Mouse (Mus musculus) thymus, adult 2 months (tissue): Measurements from ENCODE around the gene Rasd1. TPM values are rescaled to one million over a fixed set of nuclear protein-coding genes. Genes with fewer than 3 reads are reported as not detected.

Source experiments
- DNase-seq: peaks from one replicate; pipeline ENCODE4 v3.0.0; 2021
- H3K27ac ChIP-seq: fragments of 200-500 bp; 2 replicates; pipeline ENCODE4 v1.5.1; 2012; ENCODE audit warnings: low read length, control low read depth; ENCODE audit not compliant: control insufficient read depth, insufficient read depth
- H3K27me3 ChIP-seq: fragments of 200-500 bp; 2 replicates; pipeline ENCODE4 v1.6.1; 2012; ENCODE audit warnings: mild to moderate bottlenecking, low read length, moderate library complexity, mixed read lengths; ENCODE audit not compliant: control insufficient read depth, insufficient read depth
- H3K36me3 ChIP-seq: fragments of 200-500 bp; 2 replicates; pipeline ENCODE4 v1.6.1; 2012; ENCODE audit warnings: mild to moderate bottlenecking, low read length, moderate library complexity; ENCODE audit not compliant: control insufficient read depth, insufficient read depth
- H3K4me1 ChIP-seq: fragments of 200-500 bp; replicated peaks from 2 replicates; pipeline ENCODE4 v1.6.1; 2012; ENCODE audit warnings: low read length; ENCODE audit not compliant: control insufficient read depth, insufficient read depth
- H3K4me3 ChIP-seq: fragments of 200-500 bp; 2 replicates; pipeline ENCODE4 v1.5.1; 2012; ENCODE audit warnings: mild to moderate bottlenecking, low read length, control low read depth, moderate library complexity; ENCODE audit not compliant: control insufficient read depth, insufficient read depth
- CTCF ChIP-seq: fragments of 200-500 bp; IDR thresholded peaks from 2 replicates; pipeline ENCODE4 v1.5.1; 2012; ENCODE audit warnings: mild to moderate bottlenecking, control low read depth, low read length, moderate library complexity, borderline replicate concordance; ENCODE audit not compliant: control insufficient read depth, poor library complexity, insufficient read depth; ENCODE audit errors: extremely low read depth
- POLR2A ChIP-seq: fragments of 200-500 bp; IDR thresholded peaks from 2 replicates; pipeline ENCODE4 v1.6.1; 2012; ENCODE audit warnings: mild to moderate bottlenecking, low read length, control low read depth, moderate library complexity; ENCODE audit not compliant: control insufficient read depth, poor library complexity, insufficient read depth; ENCODE audit errors: extremely low read depth
- WGBS: fragments of 180-500 bp; shearing (Covaris S2); methylation state at CpG from one replicate; pipeline ENCODE4 v1.1.7; 2018; 5-methylcytosine and 5-hydroxymethylcytosine counted together
- polyA plus RNA-seq: library from polyadenylated mRNA; depleted of rRNA; stranded (reverse); fragments of >200 nt; gene quantifications from 2 replicates; pipeline ENCODE4 v1.2.3, GENCODE M21; 2012

Gene Rasd1
- polyA plus RNA-seq, 1 experiment = 2.7 TPM

- TF ChIP-seq POLR2A = no peak
- TF ChIP-seq CTCF = no peak
- Histone ChIP-seq H3K27ac (no peak overlapping the region), H3K4me1 (peaks cover 5% of the 10 kb centered on the region; the same call in 1 of the 2 replicates), H3K4me3 (no peak overlapping the region), H3K27me3 (no peaks in the 10 kb centered on the region), H3K36me3 (no peaks in the 10 kb centered on the region)
- DNase-seq = no peak
- WGBS = 94% methylated on average over 5 of the region's 5 CpGs
These were observed 6.0 kb upstream of the Rasd1 start for GRCm38 (mm10) chr11:59970780-59971179.

- Histone ChIP-seq H3K4me1 (peaks cover 26% of the 10 kb centered on the region), H3K36me3 (no peaks in the 10 kb centered on the region), H3K27ac (no peak overlapping the region), H3K4me3 (no peak overlapping the region), H3K27me3 (peaks cover 12% of the 10 kb centered on the region; the same call in 1 of the 2 replicates)
- DNase-seq = no peak
- WGBS = 97% methylated on average over 1 of the region's 1 CpGs
- no peak for TF ChIP-seq CTCF
- TF ChIP-seq POLR2A = no peak
These were observed 3.0 kb upstream of the Rasd1 start for GRCm38 (mm10) chr11:59967765-59968164.

- Histone ChIP-seq H3K4me3 (no peak overlapping the region), H3K36me3 (peaks cover 5% of the 10 kb centered on the region), H3K27ac (no peak overlapping the region), H3K4me1 (peaks cover 26% of the 10 kb centered on the region), H3K27me3 (peaks cover 12% of the 10 kb centered on the region; the same call in 1 of the 2 replicates)
- WGBS = 47% methylated on average over 4 of the region's 4 CpGs
- DNase-seq = no peak
- TF ChIP-seq POLR2A (no peak), CTCF (no peak)
These were observed 1.3 kb upstream of the Rasd1 start for GRCm38 (mm10) chr11:59966102-59966483.

GRCm38 (mm10) chr11:59965227-59966101 lies 720 bp upstream of the Rasd1 start:
- DNase-seq = peak; percentile 63
- H3K27me3 ChIP-seq = peaks cover 12% of the 10 kb centered on the region; the same call in 1 of the 2 replicates
- peaks cover 6% of the 10 kb centered on the region for H3K36me3 ChIP-seq
- H3K27ac ChIP-seq = no peak overlapping the region
- TF ChIP-seq CTCF (peak; percentile 88), POLR2A (0 out of 2 replicates have a peak, but pooled peaks have one; percentile 1)
- H3K4me1 ChIP-seq = peaks cover 26% of the 10 kb centered on the region
- 32% methylated on average over 25 of the region's 25 CpGs for WGBS
- H3K4me3 ChIP-seq = peak overlapping the region; percentile 37

- H3K27ac ChIP-seq = no peak overlapping the region
- peaks cover 26% of the 10 kb centered on the region for H3K4me1 ChIP-seq
- DNase-seq = peak; percentile 14
These were observed 483 bp downstream of the Rasd1 start for GRCm38 (mm10) chr11:59964163-59964758.

GRCm38 (mm10) chr11:59963364-59964162 lies 1.2 kb downstream of the Rasd1 start:
- Histone ChIP-seq H3K4me3 (no peak overlapping the region), H3K27me3 (peaks cover 12% of the 10 kb centered on the region; the same call in 1 of the 2 replicates), H3K4me1 (peaks cover 26% of the 10 kb centered on the region), H3K36me3 (peaks cover 6% of the 10 kb centered on the region), H3K27ac (no peak overlapping the region)
- no peak for DNase-seq
- TF ChIP-seq POLR2A = no peak
- no peak for TF ChIP-seq CTCF
- WGBS = 25% methylated on average over 34 of the region's 34 CpGs

More at GRCm38 (mm10) chr11:59964163-59964758, 483 bp downstream of the Rasd1 start:
- peaks cover 6% of the 10 kb centered on the region for H3K36me3 ChIP-seq
- no peak for TF ChIP-seq POLR2A
- no peak for TF ChIP-seq CTCF
- WGBS = 1% methylated on average over 33 of the region's 33 CpGs
- peaks cover 12% of the 10 kb centered on the region; the same call in 1 of the 2 replicates for H3K27me3 ChIP-seq
- peak overlapping the region; percentile 37 for H3K4me3 ChIP-seq
